Mouse (Mus musculus) adrenal gland (tissue): ENCODE data around the gene Supv3l1.
"Not testable (repeated sequence)": the region's sequence is repeated elsewhere in the genome, so short reads cannot be mapped to it uniquely, and the experiment has no call there.

Source experiments
- intact Hi-C: fragments of 180-260 bp; cut with DNase I; formaldehyde crosslinking; loops from one replicate; pipeline ENCODE4 v1.15.1; 2025
- long read RNA-seq, 2 experiments: library from polyadenylated mRNA; unstranded; transcript quantifications; one replicate each; pipeline ENCODE4 v2.0.0; 2020; ENCODE audit warnings: borderline replicate concordance in 1 of 2; ENCODE audit not compliant: insufficient replicate concordance in 1 of 2

Supv3l1 gene
- long read RNA-seq, experiment 1, transcript Supv3l1-201 (15 exons, 2,604 nt): major isoform, 10 of 19 reads
- long read RNA-seq, experiment 1, partial matches to known transcripts: 2 of 19 reads
- long read RNA-seq, experiment 1, other reads (novel, unspliced or antisense): 7 of 19 reads
- long read RNA-seq, experiment 2, transcript Supv3l1-201 (15 exons, 2,604 nt): major isoform, 12 of 18 reads
- long read RNA-seq, experiment 2, partial matches to known transcripts: 3 of 18 reads
- long read RNA-seq, experiment 2, other reads (novel, unspliced or antisense): 3 of 18 reads

DNA sequence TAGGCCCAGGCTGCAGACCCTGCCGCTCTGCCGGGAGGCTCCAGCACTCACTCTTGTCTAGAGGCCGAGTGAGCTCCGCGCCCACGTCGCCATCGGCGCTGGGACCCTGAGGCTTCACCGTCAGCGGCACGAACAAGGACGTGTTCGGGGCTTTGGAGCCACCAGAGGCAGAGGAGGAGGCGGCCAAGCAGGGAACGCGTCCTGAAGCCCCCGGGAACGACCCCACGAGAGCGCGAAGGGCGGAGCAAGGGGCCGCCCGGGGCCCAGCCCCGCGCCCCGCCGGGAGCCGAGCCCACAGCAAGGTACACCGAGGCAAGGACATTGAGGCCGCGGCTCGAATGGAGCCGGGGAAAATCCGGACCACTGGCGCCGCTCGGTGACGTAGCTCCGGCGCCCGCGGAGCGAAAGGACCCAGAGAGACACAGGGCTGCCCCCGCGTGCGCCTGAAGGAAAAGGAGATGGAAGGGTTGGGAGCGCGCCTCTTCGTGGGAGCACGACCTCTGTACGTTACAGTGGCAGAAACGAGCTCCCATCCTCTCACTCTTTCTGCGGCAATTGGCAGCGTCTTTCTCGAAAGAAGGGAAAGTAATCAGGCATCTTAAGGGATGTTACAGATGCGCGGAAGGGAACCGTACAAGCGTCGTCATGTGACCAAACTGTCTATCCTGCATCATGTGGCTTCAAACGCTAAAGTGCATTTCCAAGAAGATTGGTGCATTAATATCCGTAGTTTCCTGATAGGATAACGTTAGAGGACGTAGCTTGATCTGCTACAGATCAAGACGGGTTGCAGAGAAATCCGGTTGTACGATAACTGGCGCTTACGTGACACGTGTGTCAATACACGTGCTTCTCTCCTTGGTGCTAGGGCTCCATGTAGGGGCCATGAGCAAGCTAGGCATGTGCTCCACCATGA is at the start of gene Supv3l1, which contains the start of gene 4930507D05Rik:
Supv3l1 (minus strand) TSS at position 375 of the 916 bp plus-strand sequence.
4930507D05Rik (plus strand) TSS at position 126 of the 916 bp plus-strand sequence.
- intact Hi-C loops: loop anchor here (1.0 to 10.0 kb wide), 2 partner anchors 38 to 295 kb away; no protein-coding TSS in a partner anchor

DNA sequence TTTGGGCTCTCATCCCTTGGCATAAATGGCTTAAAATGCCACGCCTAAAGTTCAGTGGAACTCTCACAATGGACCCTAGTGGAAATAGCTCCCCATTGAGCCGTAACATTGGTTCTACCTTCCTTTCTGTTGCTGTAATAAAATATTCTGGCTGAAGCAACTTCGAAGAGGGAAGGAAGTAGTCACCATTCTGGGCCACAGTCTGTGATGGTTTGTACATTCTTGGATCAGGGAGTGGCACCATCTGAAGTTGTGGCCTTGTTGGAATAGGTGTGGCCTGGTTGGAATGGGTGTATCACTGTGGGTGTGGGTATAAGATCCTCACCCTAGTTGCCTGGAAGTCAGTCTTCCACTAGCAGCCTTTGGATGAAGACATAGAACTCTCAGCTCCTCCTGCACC is 42.1 kb upstream of the Supv3l1 start:
- intact Hi-C loops: not testable (repeated sequence)

GRCm38 (mm10) chr10:62488266-62488665 is 38.7 kb upstream of the Supv3l1 start:
- intact Hi-C loops: no loop called here

GRCm38 (mm10) chr10:62486618-62487415 is 37.3 kb upstream of the Supv3l1 start, which contains the start of gene Vps26a:
Gene Vps26a, minus strand, starts transcription at chr10:62486805.
- intact Hi-C loops: loop anchor here (1.0 kb wide), 1 partner anchor 38 kb away; the partner anchor contains the start of genes 4930507D05Rik and Supv3l1

DNA sequence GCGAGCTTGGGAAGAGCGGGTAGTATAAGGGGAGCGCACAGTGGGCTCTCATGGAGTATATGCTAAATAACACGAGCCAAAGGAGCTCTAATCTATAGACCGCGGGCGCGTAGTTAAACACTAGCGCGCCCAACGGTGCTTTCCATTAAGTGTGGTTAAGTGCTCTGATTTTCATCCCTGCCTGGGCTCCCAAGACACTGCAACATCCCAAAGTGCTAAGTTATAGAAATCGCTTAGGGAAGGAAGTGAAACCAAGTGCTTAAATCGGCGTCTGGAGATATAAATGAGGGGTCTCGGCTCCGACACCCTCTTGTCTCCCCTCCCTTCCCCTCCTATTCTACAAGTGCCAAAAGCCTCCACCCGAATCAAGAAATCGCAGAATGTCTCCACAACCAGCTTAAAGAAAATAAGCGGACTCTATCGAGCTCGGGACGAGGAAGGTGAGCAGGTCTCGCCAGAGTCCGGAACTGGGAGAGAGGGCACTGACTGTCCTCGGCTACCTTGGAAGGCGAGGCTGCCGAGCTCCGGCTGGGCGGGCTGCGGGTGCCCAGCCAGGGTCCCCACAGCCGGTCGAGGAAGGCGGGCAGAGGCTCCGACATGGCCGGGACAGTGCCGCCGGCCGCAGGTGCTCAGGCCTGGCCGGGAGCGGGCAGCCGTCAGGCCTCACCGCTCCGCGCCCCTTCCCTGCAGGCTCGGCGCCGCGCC is 36.5 kb upstream of the Supv3l1 start:
- intact Hi-C loops: no loop called here

- intact Hi-C loops: no loop called here
Observed at GRCm38 (mm10) chr10:62481108-62481852, 31.7 kb upstream of the Supv3l1 start.

- intact Hi-C loops: no loop called here
Observed at GRCm38 (mm10) chr10:62476980-62477379, 27.4 kb upstream of the Supv3l1 start.

DNA sequence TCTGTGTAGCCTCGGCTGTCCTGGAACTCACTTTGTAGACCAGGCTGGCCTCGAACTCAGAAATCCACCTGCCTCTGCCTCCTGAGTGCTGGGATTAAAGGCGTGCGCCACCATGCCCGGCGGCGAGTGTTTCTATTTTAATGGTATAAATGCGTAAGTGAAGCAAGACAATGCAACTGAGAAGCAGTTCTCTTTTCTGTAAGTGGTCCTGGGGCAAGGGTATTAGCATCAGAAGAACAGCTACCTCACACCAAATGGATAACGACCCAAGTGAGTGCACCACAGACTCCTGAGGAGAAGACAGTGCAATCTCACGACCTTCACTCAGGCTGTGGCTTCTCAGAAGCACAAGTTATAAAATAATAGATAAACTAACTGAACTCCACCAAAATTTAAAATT is 25.4 kb upstream of the Supv3l1 start:
- intact Hi-C loops: no loop called here

DNA sequence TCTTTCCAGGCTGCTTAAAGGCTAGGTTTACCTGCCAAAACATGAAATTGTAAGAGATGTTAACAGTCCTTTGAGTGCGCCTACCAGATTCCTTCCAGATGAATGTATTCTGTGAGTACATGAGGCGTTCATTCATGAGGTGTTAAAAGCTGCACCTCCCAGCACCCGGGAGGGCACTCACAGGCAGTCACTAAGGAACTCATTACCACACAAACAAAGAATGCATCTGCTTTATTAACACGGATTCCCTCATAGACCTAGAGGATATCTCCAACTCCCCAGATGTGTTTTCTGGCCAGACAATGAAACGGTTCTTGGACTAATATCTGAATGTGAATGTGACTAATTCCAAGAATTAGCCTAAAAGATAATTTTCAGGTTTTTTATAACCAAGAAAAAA is 21.6 kb upstream of the Supv3l1 start:
- intact Hi-C loops: no loop called here

DNA sequence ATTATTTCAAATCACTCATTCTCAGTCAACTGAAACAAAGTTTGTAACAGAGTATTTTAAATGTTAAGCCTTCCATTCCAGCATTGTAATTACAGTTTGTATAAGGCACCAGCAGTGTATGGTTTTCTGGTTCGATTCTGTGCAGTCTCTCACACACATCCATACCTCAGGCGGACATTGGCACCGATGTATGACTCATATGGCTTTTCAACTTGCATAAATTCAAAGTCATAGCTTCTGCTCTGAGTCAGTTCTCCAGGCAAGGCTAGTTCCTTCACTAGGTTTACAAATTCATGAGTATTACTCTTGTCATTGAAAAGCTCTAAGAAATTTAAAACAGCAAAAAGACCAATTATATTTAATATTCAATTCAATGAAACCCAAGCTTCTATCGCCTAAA is 20.2 kb upstream of the Supv3l1 start:
- intact Hi-C loops: no loop called here

DNA sequence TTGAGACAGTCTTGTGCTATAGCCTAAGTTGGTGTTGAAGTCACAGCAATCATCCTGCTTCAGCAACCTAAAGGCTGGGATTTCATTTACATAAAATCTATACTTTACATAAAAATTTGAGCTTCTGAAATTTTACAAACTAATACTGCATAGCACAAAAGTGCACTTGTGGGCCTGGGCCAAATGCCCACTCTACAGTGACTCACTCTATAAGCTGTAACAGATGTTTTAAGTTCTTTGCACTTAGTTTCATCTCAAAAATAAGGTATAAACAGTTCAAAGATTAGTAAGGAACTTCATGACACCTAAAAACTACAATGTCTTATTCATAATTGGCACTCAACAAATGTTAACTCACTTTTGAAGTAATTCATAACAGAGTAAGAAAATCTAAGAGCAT is 11.8 kb upstream of the Supv3l1 start:
- intact Hi-C loops: no loop called here

GRCm38 (mm10) chr10:62452001-62452400 is 2.5 kb upstream of the Supv3l1 start:
- intact Hi-C loops: not testable (repeated sequence)

DNA sequence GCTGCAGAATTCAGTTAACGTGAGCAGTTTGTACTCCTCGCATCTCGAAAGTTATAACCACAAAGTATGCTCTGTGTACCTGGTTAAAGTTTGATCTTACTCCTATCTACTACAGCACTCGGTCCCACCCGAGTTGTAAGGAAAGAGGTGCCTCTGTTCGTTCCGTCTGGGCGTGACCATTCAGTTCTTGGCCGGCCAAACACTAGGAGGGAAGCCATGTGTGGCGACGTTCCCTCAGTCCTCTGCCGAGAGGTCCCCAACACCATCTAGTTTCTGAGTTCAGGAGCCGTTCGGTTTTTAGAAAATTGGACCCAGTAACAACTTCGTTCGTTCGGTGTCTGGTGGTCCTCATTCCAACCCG is 722 bp upstream of the Supv3l1 start:
- intact Hi-C loops: no loop called here

- intact Hi-C loops: no loop called here
Observed at GRCm38 (mm10) chr10:62430427-62430826, 19.1 kb downstream of the Supv3l1 start.

DNA sequence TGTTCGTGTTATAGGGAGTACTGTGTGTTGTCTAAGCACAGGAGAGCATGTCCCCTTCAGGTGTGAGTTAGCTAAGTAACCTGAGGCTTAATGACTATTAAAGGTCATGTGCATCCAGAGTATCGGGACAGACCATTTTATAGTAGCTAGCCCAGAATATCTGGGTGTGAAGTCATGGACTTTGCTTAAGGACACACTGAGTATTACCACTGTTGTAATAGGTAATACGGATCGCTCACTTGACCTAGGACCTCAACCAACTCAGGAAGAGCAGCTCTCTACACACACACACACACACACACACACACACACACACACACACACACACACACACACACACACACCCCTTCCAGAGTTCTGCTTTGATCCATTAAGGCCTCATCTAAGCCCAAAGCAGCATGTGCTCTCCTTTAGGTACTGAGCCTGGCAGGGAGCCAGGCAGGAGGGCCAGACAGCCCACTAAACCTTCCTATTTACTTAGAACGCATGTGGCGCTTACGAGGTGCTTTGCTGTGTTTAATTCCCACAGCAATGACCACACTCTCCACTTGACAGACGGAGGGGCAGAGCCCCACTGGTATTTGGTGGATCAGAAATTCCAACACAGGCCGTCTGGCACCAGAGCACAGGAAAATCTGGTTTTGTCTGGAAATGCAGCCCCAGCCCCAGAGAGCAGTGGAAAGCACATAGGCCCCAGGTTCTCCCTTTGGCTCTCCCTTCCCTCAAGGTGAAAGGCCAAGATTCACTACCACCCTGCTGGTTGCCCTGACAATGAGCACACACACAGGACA is 24.3 kb downstream of the Supv3l1 start:
- intact Hi-C loops: no loop called here

DNA sequence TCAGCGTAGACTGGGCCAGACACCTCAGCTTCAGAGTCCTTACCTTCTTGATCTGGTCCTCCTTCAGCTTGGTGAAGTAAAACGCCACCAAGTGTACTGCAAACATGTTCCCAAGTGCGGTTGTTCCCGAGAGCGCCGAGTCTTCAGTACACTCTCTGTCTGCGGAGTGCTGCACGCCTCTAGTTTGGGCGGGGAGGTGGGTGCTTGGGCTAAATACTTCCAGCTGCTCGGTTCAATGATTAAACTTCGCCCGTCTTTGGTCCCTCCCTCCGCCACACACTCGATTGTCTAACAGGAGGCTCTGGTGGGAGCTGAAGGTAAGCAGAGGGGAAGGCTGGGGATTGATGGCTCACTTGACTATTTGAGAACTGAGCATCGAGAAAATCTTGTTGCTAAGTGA is 27.3 kb downstream of the Supv3l1 start, which contains the start of gene Hkdc1:
Hkdc1 (minus strand) TSS at position 237 of the 400 bp plus-strand sequence.
- intact Hi-C loops: no loop called here

GRCm38 (mm10) chr10:62421127-62421526 is 28.4 kb downstream of the Supv3l1 start:
- intact Hi-C loops: no loop called here

DNA sequence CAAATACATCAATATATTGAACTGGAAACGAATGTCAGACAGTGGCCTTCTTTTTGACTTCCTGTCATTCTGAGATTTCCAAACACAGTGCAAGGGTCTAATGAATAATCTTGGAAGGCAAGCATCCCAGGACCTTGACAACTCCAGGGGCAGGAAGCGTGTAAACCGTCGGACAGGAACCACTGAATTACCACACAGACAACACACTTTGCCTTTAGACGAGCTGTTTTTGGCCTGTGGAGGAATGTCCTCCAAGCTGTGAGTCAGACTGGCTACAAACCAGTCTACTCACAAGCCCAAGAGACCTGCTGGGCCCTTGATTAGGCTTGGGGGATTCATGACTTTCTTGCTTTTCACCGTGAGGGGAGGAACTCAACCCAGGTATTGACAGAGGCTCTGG is 29.1 kb downstream of the Supv3l1 start:
- intact Hi-C loops: no loop called here

DNA sequence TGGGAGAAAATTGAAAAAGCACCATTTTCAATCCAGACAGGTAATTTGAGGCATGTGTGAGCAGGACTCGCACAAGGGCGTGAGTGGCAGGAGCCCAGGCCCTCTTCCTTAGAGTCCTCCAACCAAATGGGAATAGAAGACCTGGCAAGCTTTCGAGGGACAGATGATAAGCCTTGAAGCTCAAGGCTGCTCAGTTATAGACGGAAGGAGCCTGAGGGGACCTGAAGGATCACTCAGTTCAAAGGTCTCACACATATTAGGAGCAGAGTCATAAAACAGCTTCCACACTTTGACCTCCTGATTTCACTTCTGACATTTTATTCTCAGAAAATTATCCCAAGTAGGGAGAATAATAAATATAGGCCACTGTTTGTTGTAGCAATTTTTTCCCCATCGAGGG is 30.1 kb downstream of the Supv3l1 start:
- intact Hi-C loops: no loop called here
